Mouse (Mus musculus): ENCODE measurements around the gene Them4.

DNA sequence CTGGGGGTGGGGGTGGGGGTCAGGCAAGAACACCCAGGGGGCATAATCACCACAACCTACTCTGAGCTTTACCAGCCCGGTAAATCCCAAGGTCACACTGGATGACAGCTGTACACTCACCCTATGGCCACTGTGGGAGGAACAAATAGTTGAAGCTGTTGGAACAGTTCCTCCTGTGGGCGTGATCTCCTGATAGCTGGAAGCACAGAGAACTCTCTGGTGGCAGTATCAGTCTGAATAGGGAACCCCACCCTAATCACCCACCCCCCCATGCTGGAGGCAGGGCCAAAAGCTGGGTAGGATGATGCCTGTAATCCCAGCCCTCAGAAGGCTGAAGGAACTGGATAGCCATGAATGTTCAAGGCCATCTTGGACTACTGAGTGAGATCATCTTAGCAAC is 59.8 kb downstream of the Them4 start:
- TF ChIP-seq GATA1 (IDR thresholded peaks at IDR 0.05; ENCODE audit: borderline replicate concordance, low read length) (no peak), FLI1 (IDR thresholded peaks at IDR 0.05; ENCODE audit: low read length) (no peak)
